Mouse (Mus musculus) lung, embryonic 14.5 days (tissue): Measurements from ENCODE around the gene Rpa1. TPM values are rescaled to one million over a fixed set of nuclear protein-coding genes. Genes with fewer than 3 reads are reported as not detected.
A peak's percentile ranks its signal among the peaks of the same experiment; 100 is the strongest.

Experiments
- ATAC-seq: fragments of 200-750 bp; cut with Nextera tagmentation; 2 replicates; pipeline ENCODE4 v1.8.0; 2017; ENCODE audit warnings: mild to moderate bottlenecking, moderate TSS enrichment, moderate library complexity; ENCODE audit not compliant: insufficient read depth
- DNase-seq: peaks from one replicate; pipeline ENCODE4 v3.0.0-alpha.2; 2015
- H3K27ac ChIP-seq: fragments of 300-500 bp; sonication (generic); 2 replicates; pipeline ENCODE4 v1.5.1; 2014; ENCODE audit warnings: low read depth, mild to moderate bottlenecking, moderate library complexity
- H3K27me3 ChIP-seq: fragments of 300-500 bp; sonication (generic); 2 replicates; pipeline ENCODE4 v1.6.1; 2014; ENCODE audit warnings: low read length, control low read depth; ENCODE audit not compliant: insufficient read depth
- H3K36me3 ChIP-seq: fragments of 300-500 bp; sonication (generic); 2 replicates; pipeline ENCODE4 v1.6.1; 2014; ENCODE audit warnings: control low read depth; ENCODE audit not compliant: insufficient read depth
- H3K4me1 ChIP-seq: fragments of 300-500 bp; sonication (generic); 2 replicates; pipeline ENCODE4 v1.6.1; 2014; ENCODE audit warnings: antibody characterized with exemption, control low read depth; ENCODE audit not compliant: insufficient read depth
- H3K4me2 ChIP-seq: fragments of 300-500 bp; sonication (generic); 2 replicates; pipeline ENCODE4 v1.6.1; 2014; ENCODE audit warnings: mild to moderate bottlenecking
- H3K4me3 ChIP-seq: fragments of 300-500 bp; sonication (generic); 2 replicates; pipeline ENCODE4 v1.5.1; 2014; ENCODE audit warnings: low read depth, low read length
- H3K9ac ChIP-seq: fragments of 300-500 bp; sonication (generic); 2 replicates; pipeline ENCODE4 v1.6.1; 2014
- H3K9me3 ChIP-seq: fragments of 300-500 bp; sonication (generic); 2 replicates; pipeline ENCODE4 v1.6.1; 2016; ENCODE audit warnings: low read depth, low read length, control low read depth
- CTCF ChIP-seq: IDR thresholded peaks from 2 replicates; pipeline ENCODE4 v1.5.1; 2016; ENCODE audit warnings: antibody characterized with exemption, low read depth
- WGBS: fragments of 180-500 bp; shearing (Covaris S2); extraction: QIAGEN DNeasy Blood & Tissue Kit; methylation state at CpG from one replicate; pipeline ENCODE4 v1.1.7; 2014; 5-methylcytosine and 5-hydroxymethylcytosine counted together
- microRNA-seq: library from miRNA; unstranded; fragments of <30 nt; microRNA quantifications from one replicate; pipeline ENCODE4, GENCODE M21; 2016; ENCODE audit warnings: borderline number of aligned reads
- polyA plus RNA-seq: library from polyadenylated mRNA; unstranded; fragments of >200 nt; fragmentation: Nextera tagmentation; extraction: Ambion mirVana; gene quantifications from 2 replicates; pipeline ENCODE4 v1.2.1, GENCODE M21; 2014

Gene Rpa1
- polyA plus RNA-seq, 1 experiment from 2014 or later: 186 TPM

GRCm38 (mm10) chr11:75259416-75259815 lies 88.7 kb downstream of the Rpa1 start:
- WGBS: 58% methylated on average over 6 of the region's 6 CpGs
- DNase-seq (no peak), ATAC-seq (no peak)
- no peaks in the 10 kb centered on the region for H3K36me3 ChIP-seq
- peaks cover 19% of the 10 kb centered on the region for H3K4me1 ChIP-seq
- no peak overlapping the region for H3K4me3 ChIP-seq
- H3K27ac ChIP-seq: no peak overlapping the region
- H3K9me3 ChIP-seq: no peaks in the 10 kb centered on the region
- no peak for TF ChIP-seq CTCF
- H3K9ac ChIP-seq: no peak overlapping the region
- no peaks in the 10 kb centered on the region for H3K27me3 ChIP-seq
- no peak overlapping the region for H3K4me2 ChIP-seq

DNA sequence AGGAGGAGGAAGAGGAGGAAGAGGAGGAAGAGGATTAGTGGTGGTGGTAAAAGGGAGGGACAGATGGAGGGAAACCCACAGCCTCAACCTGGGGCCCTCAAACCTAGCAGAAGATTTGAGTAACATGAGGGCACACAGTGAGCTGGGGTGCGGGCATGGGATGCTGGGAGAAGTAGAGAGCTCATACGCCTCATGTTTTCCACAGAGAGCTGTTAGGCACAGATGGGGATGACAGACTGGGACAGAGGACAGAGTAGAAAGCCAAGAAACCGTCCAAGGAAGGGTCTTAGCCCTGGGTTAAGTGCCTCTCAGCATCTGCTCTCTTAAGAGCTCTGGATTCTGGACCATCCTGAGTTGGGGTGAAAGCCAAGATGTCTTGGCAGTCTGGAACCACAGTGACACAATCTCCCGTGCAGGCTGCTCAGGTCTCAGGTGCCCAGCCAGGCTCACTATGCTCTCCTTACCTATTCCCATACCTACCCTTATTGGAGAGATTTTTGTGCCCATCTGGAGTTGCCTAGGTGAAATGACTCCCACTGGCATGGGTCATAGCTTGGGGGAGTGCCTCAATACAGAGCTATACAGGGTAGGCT lies 91.0 kb downstream of the Rpa1 start:
- ATAC-seq: no peak
- Histone ChIP-seq H3K27me3 (no peaks in the 10 kb centered on the region), H3K9me3 (no peaks in the 10 kb centered on the region), H3K36me3 (no peaks in the 10 kb centered on the region), H3K9ac (no peak overlapping the region), H3K4me3 (no peak overlapping the region), H3K4me2 (no peak overlapping the region), H3K27ac (no peak overlapping the region), H3K4me1 (peaks cover 12% of the 10 kb centered on the region)
- no peak for TF ChIP-seq CTCF
- no peak for DNase-seq
- 67% methylated on average over 4 of the region's 4 CpGs for WGBS

DNA sequence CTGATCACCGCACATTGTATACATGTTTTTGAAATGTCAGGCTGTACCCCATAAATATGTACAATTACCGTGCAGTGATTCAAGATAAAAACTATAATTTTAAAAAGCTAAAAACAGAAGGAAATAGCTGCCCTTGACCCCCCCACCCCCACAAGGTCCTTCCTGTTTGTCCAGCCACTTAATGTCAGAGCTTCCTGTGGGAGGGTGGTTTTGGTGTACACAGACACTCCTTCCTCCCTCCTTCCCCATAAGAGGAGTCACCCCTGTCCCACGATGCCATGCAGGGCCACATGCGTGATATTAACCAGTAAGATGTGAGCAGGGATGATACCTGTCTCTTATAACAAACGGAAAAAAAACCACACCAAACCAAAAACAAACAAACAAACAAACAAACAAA lies 92.8 kb downstream of the Rpa1 start:
- Histone ChIP-seq H3K27me3 (no peaks in the 10 kb centered on the region), H3K27ac (no peak overlapping the region), H3K4me3 (no peak overlapping the region), H3K9ac (no peak overlapping the region), H3K4me2 (no peak overlapping the region), H3K36me3 (no peaks in the 10 kb centered on the region), H3K4me1 (peaks cover 12% of the 10 kb centered on the region), H3K9me3 (no peaks in the 10 kb centered on the region)
- no peak for TF ChIP-seq CTCF
- ATAC-seq (no peak), DNase-seq (no peak)
- WGBS: 54% methylated on average over 5 of the region's 5 CpGs

DNA sequence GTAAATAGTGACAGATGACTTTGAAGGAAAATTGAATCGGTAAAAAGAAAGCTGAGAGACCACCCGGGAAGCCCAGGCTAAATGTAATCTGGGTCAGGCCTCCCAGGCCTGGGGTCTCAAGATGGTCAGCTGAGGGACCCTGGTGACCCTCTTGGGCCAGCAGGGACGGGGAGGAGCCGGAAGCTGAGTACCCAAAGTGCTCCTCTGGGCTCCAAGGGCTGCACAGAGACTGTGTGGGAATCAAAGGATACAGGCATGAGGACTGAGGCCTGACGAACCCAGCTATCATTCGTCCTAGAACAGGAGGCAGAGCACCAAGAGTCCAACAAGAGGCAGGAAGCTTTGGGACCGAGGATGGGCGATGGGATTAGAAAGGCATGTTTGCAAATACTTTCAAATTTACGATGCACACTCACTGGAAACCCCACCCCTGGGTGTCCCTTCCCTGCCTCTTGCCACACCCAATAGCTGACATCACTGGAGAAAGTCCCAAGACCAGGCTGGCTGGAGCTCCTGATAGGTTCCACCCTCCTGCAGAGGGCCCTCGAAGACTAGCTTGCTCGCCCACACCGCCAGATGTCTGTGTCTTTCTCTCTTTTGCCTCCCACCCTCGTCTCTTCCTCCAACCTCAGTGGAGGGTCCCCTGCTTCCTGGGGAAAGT lies 93.7 kb downstream of the Rpa1 start:
- Histone ChIP-seq H3K4me2 (no peak overlapping the region), H3K27me3 (no peaks in the 10 kb centered on the region), H3K4me1 (peaks cover 12% of the 10 kb centered on the region), H3K36me3 (no peaks in the 10 kb centered on the region), H3K27ac (no peak overlapping the region), H3K9ac (no peak overlapping the region; the same call in 1 of the 2 replicates), H3K4me3 (no peak overlapping the region), H3K9me3 (no peaks in the 10 kb centered on the region)
- WGBS: 46% methylated on average over 13 of the region's 13 CpGs
- DNase-seq (peak; percentile 35), ATAC-seq (no peak)
- no peak for TF ChIP-seq CTCF

DNA sequence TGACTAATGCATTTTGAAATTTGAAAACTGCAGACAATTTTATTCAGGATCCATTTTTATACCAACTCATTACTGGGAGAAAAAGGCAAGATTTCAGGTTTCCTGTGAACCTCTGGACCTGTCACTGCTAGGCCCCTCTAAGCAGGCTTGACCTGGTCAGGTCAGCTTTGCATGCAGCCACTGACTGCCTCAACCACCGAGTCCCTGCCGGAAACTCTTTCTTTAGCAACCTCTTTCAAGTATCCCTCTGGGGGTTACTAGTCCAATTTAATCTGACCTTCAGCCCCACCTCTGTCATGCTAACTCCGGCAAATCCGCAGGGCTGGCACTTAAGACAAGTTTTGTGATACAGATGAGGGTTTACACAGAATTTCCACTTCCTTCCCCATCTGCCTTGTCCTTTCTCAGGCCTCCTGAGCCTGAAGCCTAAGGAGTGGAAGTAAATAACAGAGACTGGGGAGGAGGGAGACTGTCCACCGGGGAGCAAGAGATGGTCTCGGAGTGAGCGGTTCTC lies 96.5 kb downstream of the Rpa1 start:
- H3K27me3 ChIP-seq: no peaks in the 10 kb centered on the region
- H3K27ac ChIP-seq: no peak overlapping the region
- WGBS: 54% methylated on average over 7 of the region's 7 CpGs
- ATAC-seq (no peak), DNase-seq (no peak)
- TF ChIP-seq CTCF: no peak
- no peak overlapping the region for H3K4me3 ChIP-seq
- no peaks in the 10 kb centered on the region for H3K9me3 ChIP-seq
- H3K4me2 ChIP-seq: no peak overlapping the region
- H3K36me3 ChIP-seq: no peaks in the 10 kb centered on the region
- H3K9ac ChIP-seq: no peak overlapping the region
- H3K4me1 ChIP-seq: peaks cover 12% of the 10 kb centered on the region

DNA sequence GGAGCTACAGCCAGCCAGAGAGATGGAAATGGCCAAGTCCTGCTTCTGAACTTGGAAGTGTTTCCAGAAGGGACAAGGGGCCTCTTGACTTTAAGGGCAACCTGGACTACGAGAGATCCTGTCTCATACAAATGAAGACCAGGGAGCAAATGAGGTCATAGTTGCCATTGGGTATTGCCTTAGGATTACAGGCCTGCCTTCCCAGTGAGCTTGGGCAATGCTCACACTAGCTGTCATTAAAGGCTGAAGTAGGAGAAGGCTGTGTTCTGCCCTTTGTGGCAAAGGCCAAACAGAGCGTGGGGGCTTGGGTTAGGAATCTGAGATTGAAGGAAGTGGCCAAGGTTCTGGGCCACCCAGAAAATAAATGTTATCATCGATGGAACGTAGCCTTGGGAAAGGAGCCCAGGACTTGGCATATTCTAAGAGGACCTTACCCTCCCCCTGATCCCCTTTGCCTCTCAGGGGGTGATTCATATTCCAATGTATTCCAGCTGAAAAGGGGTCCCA lies 97.1 kb downstream of the Rpa1 start:
- no peak for TF ChIP-seq CTCF
- WGBS: 80% methylated on average over 4 of the region's 4 CpGs
- Histone ChIP-seq H3K27ac (no peak overlapping the region), H3K4me1 (peaks cover 14% of the 10 kb centered on the region), H3K4me3 (no peak overlapping the region), H3K27me3 (no peaks in the 10 kb centered on the region), H3K9me3 (no peaks in the 10 kb centered on the region), H3K36me3 (no peaks in the 10 kb centered on the region), H3K4me2 (no peak overlapping the region), H3K9ac (no peak overlapping the region)
- DNase-seq (no peak), ATAC-seq (no peak)

GRCm38 (mm10) chr11:75249588-75249987 lies 98.5 kb downstream of the Rpa1 start:
- no peak for ATAC-seq
- WGBS: 67% methylated on average over 9 of the region's 9 CpGs

More at GRCm38 (mm10) chr11:75249588-75249987, 98.5 kb downstream of the Rpa1 start:
- Histone ChIP-seq H3K4me1 (peaks cover 10% of the 10 kb centered on the region), H3K9ac (no peak overlapping the region), H3K4me2 (no peak overlapping the region), H3K9me3 (no peaks in the 10 kb centered on the region), H3K4me3 (no peak overlapping the region), H3K27ac (no peak overlapping the region; the same call in 1 of the 2 replicates), H3K27me3 (no peaks in the 10 kb centered on the region), H3K36me3 (no peaks in the 10 kb centered on the region)
- TF ChIP-seq CTCF: no peak
- no peak for DNase-seq

Small RNAs within 50 kb of the gene (microRNA-seq; reads per million reads assigned to microRNA genes)
- gene Gm47300: not detected

Other genes starting within 250 kb of the Rpa1 start
- gene Hic1, start 178.8 kb downstream of the Rpa1 start, polyA plus RNA-seq: 14.0 and 15.6 TPM in 2 replicates
- gene Ovca2, start 169.5 kb downstream of the Rpa1 start, polyA plus RNA-seq: 28.6 and 29.9 TPM in 2 replicates
- 25.0 and 26.5 TPM in 2 replicates for gene Dph1, start 157.1 kb downstream of the Rpa1 start, polyA plus RNA-seq
- gene Rtn4rl1, start 154.5 kb downstream of the Rpa1 start, polyA plus RNA-seq: 1.1 and 1.5 TPM in 2 replicates
- gene Smyd4, start 109 bp upstream of the Rpa1 start, polyA plus RNA-seq: 14.2 and 17.3 TPM in 2 replicates
- gene Serpinf1, start 74.4 kb upstream of the Rpa1 start, polyA plus RNA-seq: 41.7 and 44.6 TPM in 2 replicates
- 0.24 TPM in 1 of 2 replicates, not detected in the other for gene Serpinf2, start 91.3 kb upstream of the Rpa1 start, polyA plus RNA-seq
- gene Wdr81, start 106.4 kb upstream of the Rpa1 start, polyA plus RNA-seq: 4.1 and 4.6 TPM in 2 replicates
- 18.0 and 24.2 TPM in 2 replicates for gene Tlcd2, start 113.4 kb upstream of the Rpa1 start, polyA plus RNA-seq
- 96.9 and 104 TPM in 2 replicates for gene Prpf8, start 138.5 kb upstream of the Rpa1 start, polyA plus RNA-seq
- gene Rilp, start 161.8 kb upstream of the Rpa1 start, polyA plus RNA-seq: 0.43 and 0.58 TPM in 2 replicates
- 11.6 and 15.2 TPM in 2 replicates for gene Scarf1, start 165.2 kb upstream of the Rpa1 start, polyA plus RNA-seq
- 4.0 and 6.4 TPM in 2 replicates for gene Slc43a2, start 183.4 kb upstream of the Rpa1 start, polyA plus RNA-seq
- gene Pitpna, start 239.8 kb upstream of the Rpa1 start, polyA plus RNA-seq: 84.7 and 89.6 TPM in 2 replicates